Mouse (Mus musculus) gastrocnemius, postnatal 25 days (tissue): ENCODE results near the gene Kat5. TPM values are rescaled to one million over a fixed set of nuclear protein-coding genes. Genes with fewer than 3 reads are reported as not detected.

ENCODE experiments used
- DNase-seq: peaks from one replicate; pipeline ENCODE4 v3.0.0; 2022
- total RNA-seq, 2 experiments: library from RNA; stranded (reverse); gene quantifications; 1 replicate in 1 of 2; 2 replicates in 1 of 2; pipeline ENCODE4 v1.2.3; 2021

The Kat5 gene
- total RNA-seq, 2 experiments from 2014 or later, result 15.6 to 15.7 TPM

DNA sequence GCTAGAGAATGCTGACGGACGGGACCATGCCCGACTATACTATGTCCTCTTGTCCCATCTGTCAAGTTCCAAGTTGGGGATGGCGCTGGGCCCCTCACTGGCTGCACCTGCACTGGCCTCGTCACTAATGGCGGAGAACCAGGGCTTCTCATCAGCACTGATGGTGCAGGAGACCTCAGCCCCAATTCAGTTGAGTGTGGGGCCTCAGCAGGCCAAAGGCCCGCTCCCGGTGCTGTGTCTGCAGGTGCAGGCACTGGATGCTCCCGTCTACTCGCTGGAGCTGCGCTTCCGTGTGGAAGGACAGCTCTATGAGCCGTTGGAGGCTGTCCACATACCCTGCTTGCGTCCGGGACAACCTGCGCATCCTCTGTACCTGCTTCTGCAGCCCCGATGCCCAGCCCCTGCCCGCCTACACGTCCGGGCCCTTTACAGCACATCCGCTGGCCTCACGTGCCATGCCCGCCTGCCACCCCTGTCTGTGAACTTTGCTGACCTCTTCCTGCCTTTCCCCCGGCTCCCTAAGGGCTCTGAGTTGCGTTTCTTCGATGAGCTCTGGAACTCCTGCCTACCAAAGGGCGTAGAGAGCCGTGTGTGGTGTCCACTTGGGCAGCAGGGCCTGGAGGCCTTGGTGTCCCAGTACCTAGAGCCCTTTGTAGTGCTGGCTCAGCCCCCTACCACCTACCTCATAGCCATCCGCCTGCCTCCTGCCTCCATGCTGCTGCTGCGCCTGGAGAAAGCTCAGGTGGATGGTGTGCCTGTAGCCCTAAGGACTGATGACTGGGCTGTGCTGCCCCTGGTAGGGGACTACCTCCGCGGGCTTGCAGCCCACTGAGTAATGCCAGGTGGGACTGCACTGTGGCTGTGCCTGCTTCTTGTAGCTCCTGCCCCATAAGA is 39.4 kb downstream of the Kat5 start:
- no peak for DNase-seq

DNA sequence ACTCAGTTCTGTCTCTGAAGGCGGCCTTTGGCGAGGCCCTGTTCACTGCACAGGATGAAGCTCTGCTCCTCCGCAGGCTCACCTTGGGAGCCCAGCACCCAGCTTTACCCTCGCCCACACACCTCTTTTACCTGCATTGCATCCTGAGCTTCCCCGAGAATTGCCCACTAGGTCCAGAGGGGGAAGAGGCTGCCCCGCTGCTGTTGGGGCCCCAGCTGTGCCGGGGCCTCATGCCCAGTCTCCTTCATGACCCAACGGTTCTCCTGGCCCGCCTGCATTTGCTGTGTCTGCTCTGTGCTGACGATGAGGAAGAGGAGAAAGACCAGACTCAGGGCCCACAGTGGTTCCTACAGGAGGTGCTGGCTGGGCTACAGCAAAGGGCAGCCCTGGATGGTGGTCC is 40.5 kb downstream of the Kat5 start:
- DNase-seq, result no peak

GRCm38 (mm10) chr19:5568470-5569140 is 41.4 kb downstream of the Kat5 start:
- peak; percentile 68 for DNase-seq

DNA sequence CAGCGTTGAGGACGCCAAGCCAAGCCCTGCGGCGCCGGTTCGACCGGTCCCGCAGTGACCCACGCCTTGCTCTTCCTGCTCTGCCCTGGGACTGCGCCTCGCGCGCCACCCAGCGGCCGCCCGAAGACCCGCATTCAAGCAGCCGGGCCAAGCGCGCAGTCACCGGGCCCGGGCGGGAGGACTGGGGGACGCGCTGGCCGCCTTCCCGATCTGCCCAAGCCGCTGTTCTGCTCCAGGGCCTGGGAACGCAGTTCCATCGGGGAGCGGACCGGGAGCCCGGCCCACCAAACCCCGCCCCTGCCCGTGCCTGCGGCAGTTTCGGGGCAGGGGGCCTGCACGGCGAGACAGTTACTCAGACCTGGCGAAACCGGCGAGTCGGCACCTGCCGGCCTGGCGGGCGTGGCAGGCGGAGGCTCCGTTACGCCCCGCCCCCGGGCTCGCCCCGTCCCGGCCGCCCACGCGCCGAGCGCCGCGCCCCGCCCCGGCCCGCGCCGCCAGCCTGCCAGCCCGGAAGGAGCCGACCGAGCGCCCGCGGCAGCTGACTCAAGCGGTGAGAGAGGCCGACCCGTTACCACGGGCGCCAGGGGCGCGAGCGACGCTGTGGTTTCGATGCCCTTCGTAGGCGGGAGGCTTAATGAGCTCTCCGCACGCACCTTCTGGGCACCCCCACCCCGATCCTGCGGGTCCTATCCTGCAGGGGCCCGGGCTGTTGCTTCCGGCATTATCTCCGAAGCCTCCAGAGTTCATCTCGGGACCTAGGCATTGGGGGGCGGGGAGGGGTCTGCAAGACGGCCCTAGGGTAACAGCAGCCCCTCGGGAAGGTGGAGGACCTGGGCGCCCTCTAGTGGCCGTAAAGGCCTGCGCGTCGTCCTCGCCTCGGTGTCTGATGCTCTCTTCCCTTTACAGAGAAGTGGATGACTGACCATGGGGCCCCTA is 42.2 kb downstream of the Kat5 start, which contains the start of gene Ap5b1:
TSS of gene Ap5b1 (plus strand) at position 492 of the 936 bp plus-strand sequence.
- DNase-seq, result peak; percentile 91

DNA sequence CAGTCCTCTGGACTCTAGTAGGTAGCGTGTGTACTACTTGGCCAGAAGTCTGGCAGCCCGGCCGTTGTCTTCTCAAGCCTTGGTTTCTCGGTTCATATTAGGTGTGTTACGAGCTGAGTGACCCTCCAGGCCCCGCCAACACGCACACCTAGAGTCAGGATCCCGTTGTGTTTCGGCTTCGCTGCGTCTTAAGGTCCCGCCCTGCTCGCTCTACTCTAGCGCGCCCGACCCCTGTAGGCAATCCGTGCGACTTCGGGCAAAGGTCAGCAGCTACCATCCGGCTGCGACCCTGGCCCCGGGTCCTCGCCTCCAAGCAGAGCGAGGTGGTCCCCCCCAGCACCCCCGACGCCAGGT is 42.9 kb downstream of the Kat5 start:
- no peak for DNase-seq

GRCm38 (mm10) chr19:5566316-5566715 is 43.7 kb downstream of the Kat5 start:
- DNase-seq, result no peak

- DNase-seq, result no peak
Observed at GRCm38 (mm10) chr19:5562776-5563175, 47.3 kb downstream of the Kat5 start.

- DNase-seq, result no peak
Observed at GRCm38 (mm10) chr19:5561886-5562285, 48.2 kb downstream of the Kat5 start.

DNA sequence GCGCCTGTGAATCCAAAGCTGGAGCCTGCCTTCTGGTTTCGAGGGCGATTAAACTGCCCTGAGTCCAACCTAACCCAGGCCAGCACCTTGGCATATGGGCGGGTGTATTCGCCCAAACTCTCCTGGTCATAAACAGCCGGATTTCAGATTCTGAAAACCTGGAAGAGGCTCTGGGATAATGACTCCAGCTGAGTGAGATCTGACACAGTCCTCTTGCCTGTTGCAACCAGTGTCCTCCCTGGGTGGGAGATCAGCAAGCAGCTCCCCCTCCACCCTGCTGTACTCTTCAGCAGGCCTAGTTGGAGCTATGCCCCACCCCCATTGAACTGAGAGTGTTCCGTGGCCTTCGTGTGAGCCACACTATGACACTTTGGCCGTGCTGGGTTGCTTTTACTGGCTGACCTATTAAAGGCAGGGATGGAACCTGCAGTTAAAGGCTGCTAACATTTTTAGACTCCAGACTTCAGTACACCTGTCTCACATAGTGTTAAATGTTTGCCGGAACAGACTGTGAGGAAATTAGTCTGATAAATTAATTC is 48.7 kb downstream of the Kat5 start:
- no peak for DNase-seq

DNA sequence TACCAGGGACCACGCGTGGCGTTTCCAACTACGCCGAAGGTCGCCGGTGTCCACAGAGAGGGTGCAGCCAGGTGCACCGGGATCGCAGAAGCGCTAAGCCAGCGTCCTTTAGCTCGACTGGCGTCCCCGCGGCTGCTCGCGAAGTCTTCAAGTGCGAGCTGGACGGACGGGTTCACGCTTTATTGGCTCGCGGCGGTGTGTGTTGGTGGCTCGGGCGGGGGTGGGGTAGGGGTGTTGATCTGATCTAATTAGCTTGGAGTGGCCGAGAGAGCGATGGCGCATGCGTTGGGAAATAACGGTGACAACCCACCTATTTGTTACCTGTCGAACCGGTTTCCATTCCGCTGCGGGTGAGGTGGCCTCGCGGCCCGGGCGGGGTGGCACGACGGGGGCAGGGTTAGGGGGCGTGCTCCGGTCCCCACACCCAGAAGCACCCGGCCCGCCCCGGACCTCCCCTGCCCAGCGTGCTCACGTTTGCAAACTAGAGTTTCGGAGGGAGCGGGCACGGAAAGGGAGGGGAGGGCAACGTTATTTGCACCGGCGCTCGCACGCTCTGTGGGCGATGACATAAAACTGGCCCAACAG is 49.5 kb downstream of the Kat5 start, which contains the start of gene Ovol1:
TSS of gene Ovol1 (minus strand) at position 190 of the 585 bp plus-strand sequence.
- DNase-seq, result no peak

DNA sequence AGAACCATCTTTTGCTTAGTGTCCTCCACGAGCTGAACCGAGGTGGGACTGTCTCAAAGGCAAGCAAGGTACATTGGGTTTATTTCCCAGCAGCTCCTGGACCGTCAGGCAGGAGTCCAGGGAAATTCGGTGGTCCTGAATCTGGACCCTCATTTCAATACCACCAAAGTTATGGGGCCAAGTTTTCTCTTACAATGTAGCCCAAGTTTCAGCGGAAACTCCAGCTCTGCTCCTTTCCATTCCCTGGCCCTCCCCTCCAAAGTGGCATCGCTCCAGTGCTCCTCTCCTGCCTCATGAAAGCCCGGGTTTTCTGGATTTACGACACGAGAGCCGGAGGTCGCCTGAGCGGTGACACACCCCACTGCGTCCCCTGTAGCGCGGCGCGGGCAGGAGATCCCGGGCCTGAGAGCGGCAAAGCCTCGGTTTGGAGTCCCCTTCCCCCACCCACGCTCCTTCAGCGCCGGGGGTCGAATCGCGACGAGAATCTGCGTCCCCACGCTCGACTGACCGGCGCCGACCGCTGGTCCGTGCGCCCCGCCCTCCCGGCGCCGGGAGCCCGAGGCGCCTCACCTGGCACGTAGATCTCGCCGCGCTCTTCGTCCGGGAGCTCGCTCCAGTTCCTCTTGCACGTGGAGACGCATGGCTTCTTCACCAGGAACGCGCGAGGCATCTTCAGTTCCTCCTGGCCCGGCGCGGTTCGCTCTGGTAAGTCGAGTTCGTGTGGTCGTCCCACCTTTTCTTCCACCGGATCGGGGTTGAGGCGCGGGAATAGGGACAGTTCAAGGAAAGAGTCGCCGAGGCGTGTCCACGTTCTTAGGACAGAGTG is 50.2 kb downstream of the Kat5 start:
- no peak for DNase-seq

DNA sequence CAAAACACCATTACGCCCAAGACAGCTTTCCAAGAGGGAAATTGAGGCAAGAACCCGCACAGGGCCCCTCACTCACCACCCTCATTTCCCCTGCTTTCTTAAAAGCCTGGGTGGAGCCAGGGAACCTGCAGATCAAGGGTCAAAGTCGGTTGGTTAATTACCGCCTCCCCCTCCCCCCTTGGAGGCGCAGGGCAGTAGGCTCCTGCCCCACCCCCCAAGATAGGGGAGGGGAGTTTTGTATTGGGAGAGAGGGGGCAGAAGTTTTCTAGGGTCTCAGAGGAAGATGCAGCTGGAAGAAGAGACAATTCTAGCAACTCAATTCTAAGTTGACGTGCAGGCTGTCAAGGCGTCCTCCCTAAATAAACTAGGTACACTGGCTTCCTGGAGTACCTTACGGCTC is 50.8 kb downstream of the Kat5 start:
- DNase-seq, result no peak

DNA sequence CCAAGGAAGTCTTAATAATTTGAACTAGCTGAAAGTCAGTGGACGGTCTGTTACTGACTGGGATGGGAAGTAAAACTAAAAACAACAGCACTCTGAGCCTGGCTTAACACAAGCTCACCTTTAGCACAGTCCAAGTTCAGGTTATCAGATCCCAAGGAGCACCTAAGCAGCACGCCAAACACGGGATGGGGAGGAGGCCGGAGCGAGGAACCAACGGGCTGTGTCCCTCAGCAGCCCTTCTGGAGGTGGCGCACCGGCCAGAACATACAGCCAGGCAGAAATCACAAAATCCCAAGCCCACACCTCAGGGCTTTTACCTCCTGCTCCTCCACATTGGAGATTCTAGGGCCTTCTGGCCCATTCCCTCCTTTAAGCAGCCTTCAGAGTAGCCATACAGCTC is 51.3 kb downstream of the Kat5 start:
- DNase-seq, result no peak

GRCm38 (mm10) chr19:5558169-5558568 is 51.9 kb downstream of the Kat5 start:
- no peak for DNase-seq

DNA sequence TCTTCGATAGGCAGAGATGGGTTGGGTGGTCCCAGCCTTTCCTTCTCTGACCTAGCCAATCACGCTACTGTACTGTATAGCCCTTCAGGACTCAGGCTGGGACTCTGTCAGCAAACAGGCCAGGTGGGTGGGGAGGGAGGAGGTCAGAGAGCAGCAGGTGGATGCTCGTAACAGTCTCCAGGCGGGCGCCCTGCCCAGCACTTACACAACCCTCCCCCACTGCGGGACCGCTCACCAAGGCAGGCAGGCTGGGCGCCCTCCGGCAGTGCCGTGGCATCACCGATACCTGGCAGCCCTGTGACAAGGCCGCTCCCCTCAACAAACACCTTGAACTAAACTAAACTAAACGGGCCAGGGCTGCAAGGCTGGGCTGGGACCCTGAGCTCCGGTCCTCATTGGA is 55.8 kb downstream of the Kat5 start:
- DNase-seq, result no peak

DNA sequence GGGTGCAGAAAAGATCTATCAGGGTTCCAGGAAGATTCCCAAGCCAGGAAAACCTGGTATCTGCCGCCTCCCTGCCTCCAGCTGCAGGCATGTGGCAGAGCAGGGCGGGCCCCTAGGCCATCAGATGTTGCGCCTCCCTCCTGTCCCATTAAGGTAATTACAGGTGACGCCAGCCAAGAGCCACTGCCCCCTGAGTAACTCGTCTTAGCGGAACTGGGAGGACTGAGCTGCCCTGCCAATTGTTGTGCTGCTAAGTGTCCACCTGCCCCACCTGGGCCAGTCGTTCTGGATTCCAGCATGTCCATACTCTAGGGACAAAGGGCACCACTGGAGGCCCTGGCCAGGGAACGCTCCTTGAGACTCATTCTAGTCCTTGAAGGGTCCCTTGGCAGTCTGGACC is 56.2 kb downstream of the Kat5 start:
- DNase-seq, result no peak
